Mouse (Mus musculus): ENCODE measurements around the gene Nrp1.

The Nrp1 gene

DNA sequence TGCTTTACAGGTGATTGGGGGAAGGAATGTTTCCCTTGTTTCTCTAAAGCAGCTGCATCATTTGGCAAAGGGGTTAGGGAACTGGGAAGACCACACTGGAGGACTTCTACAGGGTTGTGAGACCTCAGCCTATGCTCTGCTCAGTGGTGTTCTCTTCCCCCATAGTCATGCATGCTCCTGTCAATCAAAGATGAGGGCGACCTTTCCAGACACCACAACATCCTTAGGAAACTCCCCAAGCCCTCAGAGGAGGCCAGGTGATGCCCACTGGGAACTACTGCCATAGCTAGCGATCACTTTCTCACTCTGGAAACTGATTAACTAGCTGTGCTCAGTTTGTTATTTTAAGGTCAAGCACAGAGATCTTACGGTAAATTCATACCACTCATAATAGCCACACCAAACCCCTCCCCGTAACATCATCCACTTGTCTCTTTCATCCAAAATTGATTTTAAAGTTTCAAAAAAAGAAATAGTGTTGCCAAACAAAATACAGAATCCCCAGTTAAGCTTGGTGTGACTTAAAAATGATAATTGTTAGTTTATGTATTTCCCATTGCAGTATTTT, 105.7 kb downstream of the Nrp1 start:
- DNase-seq (ENCODE audit: extremely low spot score, low spot score): no peak

DNA sequence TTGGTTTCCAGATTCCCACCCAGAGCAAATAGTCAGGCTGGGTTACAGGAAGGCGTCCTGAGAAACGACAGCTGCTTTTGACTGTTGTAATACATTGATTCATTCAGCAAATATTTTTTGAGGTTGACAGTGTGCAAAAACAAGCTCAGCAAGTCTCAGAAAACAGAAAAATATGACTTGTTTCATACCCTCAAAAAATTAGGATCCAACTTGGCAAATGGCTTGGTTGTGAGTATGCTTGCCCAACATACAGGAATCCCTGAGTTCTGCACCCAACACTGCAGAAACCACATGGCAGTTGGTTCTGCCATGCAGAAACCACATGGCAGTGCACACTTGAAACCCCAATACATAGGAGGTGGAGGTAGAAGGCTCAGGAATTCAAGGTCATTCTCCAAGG, 107.1 kb downstream of the Nrp1 start:
- DNase-seq (ENCODE audit: extremely low spot score, low spot score): no peak

DNA sequence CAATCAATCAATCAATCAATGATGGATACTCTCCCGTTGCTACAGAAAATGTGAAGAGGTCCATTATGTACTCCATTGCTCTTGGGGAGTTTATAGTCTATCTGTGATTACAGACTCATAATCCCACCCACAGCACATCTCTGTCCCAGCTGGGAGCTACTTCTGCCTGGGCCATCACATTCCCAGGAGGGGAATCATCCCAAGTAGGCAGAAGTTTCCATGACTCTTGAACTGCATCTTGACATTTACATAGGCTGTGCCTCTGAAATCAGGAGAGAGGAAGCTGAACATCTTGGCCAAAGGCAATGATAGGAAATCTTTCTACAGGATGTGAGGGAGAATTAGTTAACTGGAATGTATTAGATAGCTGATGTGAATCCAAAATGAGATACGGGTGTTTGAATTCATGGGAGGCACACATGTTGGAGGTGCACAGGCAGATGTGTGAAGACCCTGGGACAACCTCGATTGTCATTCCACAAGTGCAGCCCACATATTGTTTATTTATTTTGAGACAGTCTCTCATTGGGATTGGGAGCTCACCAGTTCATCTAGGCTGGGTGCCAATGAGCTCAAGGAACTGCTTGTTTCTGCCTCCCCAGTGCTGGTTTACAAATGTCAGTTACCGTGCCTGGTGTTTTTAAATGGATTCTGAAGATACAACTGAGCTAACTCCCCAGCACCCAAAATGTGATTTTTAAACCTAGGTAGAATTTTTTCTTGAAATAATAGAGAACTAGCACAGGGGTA, 108.5 kb downstream of the Nrp1 start:
- no peak for DNase-seq (ENCODE audit: extremely low spot score, low spot score)

DNA sequence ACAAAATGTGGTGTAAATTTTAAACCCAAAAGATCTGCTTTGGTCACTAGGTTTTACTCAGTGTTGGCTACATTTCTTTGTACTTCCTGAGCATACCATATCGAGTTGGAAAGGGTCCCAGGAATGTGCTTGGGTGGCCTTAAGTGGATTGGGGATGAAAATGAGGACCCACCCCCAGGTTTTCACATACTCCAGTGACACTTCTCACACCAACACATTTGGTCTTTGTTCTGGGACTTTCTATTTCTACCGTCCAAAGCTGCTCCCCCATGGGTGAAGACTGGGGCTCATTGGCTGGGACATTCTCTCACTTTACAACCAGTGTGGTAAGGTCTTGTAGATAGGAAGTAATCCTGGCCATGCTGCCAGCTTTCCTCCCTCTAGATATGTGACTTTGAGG, 111.7 kb downstream of the Nrp1 start:
- DNase-seq (ENCODE audit: extremely low spot score, low spot score): no peak

DNA sequence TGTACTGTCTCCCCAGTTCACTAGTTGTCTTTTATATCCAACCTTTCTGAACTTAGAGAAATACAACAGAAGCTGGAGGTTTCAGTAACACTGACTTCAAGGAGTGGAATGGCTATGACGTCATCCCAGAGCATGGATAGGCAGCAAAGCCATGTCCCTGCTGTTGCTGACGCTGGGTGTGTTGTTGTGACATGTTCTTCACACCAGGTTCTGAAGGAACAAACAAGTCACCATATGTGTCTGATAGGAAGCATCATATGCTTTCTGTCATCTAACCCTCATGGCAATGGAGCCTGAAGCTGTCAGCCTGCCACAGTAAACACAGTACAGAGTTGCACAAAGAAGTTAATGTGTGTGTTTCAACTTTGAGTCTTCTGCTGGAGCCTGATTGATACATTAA, 112.8 kb downstream of the Nrp1 start:
- no peak for DNase-seq (ENCODE audit: extremely low spot score, low spot score)

DNA sequence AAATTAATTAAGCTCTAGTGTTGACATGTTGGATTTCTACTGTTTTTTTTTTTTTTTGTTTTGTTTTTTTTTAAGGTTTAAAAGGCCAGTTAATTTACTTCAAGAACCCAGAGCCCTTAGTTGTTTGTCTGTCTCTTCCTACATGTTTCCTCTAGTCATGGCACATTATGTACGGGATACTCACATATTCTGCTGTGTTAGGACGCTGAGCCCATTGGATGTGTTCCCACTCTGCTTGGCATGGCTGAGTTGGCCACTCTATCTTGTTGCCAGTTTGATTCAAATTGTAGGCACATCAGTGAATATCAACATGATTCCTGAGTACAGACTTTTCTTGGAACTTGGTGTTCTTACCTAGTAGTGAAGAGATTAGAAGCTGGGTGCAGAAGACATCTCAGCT, 114.5 kb downstream of the Nrp1 start:
- DNase-seq (ENCODE audit: extremely low spot score, low spot score): no peak

DNA sequence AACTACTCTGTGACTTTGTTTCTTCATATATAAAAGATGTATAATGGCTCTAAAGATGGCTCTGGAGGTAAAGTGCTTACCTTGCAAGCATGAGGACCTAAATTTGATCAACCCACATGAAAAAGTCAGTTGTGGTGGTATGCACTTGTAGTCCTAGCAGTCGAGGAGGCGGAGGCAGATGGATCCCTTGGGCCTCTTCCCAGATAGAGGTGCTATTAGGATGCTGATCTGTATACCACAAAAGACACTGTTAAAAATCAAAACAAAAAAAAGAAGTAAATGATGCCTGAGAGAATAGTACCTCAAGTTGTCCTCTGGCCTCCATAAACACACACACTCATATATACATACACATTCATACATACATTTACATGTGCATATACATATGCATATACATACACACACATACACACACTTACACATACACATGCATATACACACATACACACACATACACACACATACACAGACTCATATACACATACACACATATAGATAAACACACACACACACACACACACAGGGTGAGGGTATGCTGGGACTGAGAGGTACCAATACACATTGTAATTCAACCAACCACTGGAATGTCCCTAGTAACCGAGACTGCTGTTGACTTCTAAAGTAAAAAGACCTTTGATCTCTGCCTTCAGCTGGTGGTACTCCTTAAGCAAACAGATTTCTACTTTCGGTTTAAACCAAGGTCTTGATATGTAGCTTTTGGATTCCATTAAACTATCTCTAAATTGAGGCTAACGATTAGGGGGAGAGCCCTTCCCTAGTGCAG, 115.2 kb downstream of the Nrp1 start:
- no peak for DNase-seq (ENCODE audit: extremely low spot score, low spot score)

DNA sequence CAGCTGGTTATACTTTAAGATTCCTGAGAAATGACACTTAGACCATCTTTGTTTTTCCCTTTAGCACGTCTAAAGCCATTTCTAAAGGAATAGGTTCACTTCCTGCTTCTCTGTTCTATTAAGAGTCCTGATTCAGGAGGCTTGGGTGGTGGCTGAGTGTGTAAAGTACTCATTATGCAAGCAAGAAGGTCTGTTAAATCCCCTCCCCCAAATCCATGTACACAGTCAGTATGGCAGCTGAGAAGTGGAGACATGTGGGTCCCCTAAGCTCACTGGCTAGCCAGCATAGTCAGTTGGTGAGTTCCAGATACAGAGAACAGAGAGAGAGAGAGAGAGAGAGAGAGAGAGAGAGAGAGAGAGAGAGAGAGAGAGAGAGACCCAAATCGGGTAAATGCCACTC, 116.2 kb downstream of the Nrp1 start:
- DNase-seq (ENCODE audit: extremely low spot score, low spot score): no peak

DNA sequence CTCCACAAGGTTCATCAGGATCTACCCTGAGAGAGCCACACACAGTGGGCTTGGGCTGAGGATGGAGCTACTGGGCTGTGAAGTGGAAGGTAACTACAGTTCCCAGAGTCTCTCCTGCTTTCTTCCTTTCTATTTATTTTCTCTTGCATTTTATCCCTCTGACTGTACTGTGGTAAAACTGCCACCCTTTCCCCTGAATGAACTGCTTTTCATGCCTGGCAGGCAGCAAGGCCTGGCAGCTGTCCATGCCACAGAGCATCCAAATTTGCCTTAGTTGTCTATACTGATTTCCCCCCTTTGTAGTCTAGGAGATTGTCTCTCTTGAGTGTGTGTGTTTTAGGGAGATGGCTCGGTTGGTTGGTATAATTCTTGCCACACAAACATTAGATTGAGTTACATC, 117.8 kb downstream of the Nrp1 start:
- no peak for DNase-seq (ENCODE audit: extremely low spot score, low spot score)

DNA sequence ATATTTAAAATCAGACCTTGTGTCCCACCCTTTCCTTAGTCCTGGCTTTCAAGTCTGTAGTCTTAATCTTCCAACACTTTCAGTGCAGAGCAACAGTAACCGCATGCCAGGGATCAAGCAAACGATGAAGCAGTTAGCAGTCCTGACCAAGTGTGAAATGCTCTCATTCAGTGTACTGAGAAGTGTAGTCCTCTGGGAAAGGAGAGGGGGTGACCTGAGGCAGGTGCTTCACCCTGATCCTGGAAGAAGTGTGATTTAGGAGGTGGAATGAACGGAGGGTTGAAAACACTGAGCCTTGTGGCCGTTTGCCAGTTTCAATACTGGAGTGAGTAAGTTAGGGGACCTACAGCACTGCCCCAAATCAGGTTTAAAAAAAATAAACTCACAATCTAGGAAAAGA, 119.6 kb downstream of the Nrp1 start:
- DNase-seq (ENCODE audit: extremely low spot score, low spot score): no peak

DNA sequence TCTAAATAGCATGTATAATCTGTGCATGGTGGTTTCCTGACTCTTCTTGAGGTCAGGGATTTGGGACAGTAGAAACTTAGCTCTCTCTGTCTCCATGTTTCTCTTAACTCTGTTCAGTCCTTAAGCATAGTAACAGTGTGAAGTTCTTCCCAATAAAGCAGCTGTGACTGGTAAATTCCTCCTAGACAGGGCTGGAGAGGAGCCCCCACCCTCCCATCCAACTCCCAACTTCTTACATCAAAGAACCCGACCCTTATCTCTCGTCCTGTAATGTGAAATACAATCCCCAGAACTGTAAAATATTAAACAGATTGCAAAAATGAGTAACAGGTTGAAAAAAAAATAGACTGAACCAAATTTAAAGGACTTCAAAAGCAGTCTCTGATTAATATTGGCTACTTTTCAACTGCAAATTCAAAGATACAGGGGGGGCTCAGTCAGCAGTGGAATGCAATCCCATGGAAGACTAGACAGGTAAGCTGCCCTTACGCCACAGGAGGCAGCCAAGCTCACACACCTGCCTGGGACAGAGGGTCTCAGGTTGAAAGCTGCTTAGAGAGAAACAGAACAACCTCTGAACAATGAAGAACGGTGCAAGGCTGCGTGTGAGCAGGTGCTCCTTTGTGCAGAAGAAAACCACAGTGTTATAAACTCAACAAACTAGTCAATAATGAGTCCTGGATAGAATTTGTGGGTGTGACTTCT, 121.1 kb downstream of the Nrp1 start:
- no peak for DNase-seq (ENCODE audit: extremely low spot score, low spot score)

DNA sequence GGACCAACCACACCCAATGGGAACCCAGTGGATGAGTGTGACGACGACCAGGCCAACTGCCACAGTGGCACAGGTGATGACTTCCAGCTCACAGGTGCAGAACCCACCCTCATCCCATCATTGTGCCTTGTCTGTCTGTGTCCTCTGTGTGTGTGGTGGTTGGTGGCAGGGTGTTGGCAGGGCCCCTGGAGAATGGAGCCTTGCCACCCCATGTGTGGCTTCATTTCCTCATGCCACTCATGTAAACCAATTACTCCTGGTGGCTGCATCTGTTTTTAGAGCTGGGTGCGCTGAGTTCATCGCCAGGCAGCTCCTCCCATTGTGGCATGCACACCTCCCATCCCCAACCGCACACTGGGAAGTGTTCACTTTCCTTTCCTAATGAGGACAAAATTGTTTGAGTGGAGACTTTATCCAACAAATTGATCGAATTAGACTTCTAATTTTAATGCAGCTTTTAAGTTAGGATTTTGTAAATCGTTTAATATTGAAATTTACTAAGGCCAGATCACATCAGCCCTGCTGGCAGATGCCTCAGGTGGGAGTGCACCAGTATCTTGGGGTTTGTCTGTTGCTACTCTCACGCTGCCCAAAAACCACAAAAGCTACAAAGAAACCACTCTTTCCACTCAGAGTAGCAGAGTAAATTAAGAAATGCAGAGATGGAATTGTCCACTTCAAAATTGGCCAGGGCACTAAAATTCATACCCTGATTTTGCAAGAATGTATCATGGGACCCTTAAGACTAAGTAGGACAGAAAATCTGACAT, 122.7 kb downstream of the Nrp1 start:
- DNase-seq (ENCODE audit: extremely low spot score, low spot score): no peak

DNA sequence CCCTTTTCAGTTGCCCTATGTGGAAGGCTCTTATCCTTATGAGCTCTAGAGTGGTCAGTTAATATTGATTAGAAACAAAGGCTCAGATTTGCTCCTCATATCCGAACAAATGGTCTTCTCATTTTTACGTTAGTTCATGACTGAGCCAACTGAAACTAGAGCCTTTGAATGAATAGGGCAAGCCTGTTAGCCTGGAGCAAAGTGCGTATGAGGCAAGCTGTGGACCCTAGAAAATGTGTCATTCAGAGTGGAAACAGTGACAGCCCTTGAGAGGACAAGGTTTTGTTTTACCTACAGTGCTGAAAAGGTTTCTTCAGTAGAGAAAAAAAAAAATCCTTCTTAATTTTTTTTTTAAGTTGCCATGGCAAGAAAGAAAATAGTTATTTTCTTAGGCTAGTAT, 124.9 kb downstream of the Nrp1 start:
- DNase-seq (ENCODE audit: extremely low spot score, low spot score): no peak

DNA sequence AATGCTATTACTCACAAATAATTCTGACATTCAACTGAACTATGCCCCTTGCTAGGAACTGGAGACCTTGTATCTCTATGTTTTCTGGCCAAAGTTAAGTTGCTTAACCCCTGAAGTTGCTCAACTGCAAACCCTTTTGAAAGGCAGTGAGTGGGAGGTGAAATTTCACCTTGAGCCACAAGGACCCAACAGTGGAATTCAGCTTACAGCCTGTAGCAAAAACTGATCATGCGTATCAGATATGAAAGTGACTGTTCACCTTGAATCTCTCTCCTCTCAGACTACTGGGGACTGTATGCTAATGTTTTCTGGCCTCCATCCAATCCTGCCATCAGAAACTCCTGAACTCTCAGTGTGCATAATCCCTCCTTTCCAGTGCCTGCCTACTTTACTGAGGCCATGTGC, 126.3 kb downstream of the Nrp1 start:
- DNase-seq (ENCODE audit: extremely low spot score, low spot score): no peak

DNA sequence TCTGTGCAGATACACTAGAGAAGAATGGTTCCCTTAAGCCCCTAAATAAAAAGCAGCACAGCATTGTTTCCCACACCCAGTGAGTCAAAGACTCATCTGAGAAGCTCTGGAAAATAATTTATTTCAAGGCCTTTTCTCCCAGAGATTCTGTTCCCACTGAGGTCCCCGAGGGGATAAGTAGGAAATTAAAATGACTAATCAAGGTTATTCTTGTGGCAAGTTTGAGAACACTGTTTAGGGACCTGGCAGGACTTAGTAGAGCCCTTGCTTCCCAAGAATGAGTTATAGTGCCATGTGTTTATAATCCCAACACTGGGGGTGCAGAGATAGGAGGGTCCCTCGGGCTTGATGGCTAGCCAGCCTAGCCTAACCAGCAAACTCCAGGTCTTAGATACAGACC, 127.6 kb downstream of the Nrp1 start:
- no peak for DNase-seq (ENCODE audit: extremely low spot score, low spot score)

DNA sequence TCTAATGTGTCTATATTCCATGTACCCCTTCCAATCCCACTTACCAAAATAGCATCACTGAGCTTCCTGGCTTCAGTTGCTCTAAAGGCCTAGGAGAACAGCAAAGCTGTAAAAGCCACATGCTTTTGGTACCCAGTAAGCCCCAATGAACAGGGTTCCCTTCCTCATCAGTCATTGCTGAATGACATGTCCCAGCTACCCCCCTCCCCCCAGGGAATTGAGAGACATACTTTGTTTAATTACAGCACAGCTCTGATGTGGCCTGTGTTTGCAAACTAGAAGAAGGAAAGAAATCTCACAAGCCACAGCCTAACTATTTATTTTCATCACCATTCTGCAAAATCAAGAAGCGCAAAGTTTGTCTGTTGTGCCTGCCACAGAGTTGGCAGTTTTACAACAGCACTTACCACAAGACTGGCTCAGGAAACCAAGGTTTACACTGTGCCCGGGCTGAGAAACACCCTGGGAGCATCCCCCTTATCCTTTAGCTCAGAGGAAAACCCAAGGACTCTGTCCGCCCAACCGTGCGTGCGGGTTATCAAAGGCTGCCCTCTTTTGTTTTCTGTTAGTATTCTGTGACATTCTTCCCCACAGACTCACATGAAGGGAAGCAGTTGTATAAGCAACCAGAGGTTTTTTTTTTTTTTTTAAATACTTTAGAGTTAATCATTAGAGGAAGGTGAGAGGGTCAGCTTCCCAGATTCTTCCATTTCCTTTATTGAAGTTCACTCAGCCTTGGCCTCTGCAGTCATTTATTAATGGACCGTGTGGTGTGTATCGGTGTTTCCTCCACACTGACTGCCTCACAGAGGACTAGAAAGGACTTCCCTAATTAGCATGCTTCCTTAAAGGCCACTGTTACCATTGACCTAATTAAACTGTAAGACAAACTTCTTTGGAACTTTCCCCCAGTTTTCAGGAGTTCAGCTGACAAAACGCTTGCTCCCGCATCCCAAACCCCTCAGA, 129.8 kb downstream of the Nrp1 start:
- peak; percentile 16 for DNase-seq (ENCODE audit: extremely low spot score, low spot score)

DNA sequence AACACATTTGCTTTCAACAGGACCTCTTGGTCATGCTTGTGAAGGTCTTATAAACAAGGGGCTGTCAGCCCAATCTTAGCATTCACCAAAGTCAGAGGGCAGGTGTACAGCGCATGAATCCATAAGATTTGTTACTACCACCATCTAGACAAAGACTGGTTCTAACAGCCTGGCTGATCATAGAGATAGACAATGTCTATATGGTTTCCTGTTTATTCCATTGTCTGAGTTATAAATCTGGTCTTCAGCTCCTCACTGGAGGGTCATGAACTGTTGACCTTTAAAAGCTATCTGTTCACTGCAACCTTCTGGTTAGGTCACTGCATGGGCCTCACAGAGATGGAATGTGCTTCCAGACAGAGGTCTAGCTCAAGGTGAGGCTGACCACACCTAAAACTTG, 130.9 kb downstream of the Nrp1 start:
- no peak for DNase-seq (ENCODE audit: extremely low spot score, low spot score)

DNA sequence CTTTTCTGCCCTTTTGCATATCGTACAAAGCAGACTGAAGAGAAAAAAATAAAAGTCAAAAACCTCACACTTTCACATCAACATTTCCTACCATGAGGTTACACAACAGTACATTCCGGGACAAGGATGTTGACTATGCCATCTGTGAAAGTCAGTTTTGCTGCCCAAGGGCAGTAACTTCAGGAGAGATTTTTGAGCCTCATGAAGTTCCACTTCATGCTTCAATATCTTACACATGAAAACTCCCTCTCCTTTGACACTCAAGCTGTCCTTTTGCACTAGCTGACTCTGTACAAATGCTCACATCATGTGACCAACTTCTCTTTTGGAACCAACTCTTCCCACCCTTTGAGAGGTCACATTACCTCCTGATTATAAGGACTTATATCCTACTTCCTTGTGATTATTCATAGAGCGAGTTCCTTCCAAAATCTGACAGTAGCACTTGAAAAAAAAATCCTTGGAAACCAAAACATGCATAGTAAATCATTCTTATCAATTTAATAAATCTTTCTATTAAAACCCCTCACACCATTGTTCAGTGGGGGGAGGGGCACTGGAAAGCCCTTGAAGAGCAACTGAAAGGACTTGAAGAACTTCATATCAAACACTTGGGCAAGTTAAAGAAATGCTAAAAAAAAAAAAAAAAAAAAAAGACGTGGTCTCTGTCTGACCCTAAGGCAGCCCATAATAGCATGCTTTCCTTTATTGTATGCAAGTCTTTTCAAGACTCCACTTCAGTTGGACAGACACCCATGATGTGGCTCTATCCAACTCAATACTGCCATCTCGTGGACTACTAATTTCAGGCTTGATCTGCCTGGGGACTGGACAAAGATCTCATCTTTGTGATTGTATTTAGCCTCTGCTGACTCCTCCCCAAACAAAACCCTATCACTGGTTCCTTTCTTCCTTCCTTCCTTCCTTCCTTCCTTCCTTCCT, 133.0 kb downstream of the Nrp1 start:
- DNase-seq (ENCODE audit: extremely low spot score, low spot score): peak; percentile 62

DNA sequence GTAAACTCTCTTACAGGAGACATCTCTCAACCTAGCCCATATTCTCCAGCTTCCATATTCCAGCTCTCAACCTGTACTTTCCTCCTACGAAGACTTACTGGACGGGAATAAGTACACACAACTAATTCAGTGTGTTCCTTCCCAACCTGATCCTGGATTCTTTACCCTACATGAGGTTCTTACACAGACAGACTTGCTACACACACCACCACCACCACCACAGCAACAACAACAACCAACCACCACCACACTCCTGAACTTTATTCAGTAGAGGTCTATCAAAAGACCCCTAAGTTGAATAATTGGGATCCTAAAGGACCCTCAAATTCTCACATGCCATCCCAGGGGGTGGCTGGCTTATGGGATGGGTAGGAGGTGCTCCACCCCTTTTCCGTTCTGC, 135.4 kb downstream of the Nrp1 start:
- no peak for DNase-seq (ENCODE audit: extremely low spot score, low spot score)

Data from neural tube, embryonic 10.5 days (tissue).